Mouse (Mus musculus) cerebellum, adult 2 months (tissue): ENCODE data around the gene Wnk2. TPM values are rescaled to one million over a fixed set of nuclear protein-coding genes. Genes with fewer than 3 reads are reported as not detected.

Source experiments
- DNase-seq, 2 experiments: peaks; one replicate each; pipeline ENCODE4 v3.0.0; 2021
- H3K27ac ChIP-seq: fragments of 200-500 bp; 2 replicates; pipeline ENCODE4 v1.5.1; 2012; ENCODE audit warnings: low read length, control low read depth, inconsistent platforms; ENCODE audit not compliant: insufficient read depth
- H3K27me3 ChIP-seq: fragments of 200-500 bp; 2 replicates; pipeline ENCODE4 v1.6.1; 2012; ENCODE audit warnings: inconsistent platforms, mild to moderate bottlenecking, low read length, moderate library complexity; ENCODE audit not compliant: control insufficient read depth, insufficient read depth
- H3K4me1 ChIP-seq: fragments of 200-500 bp; 2 replicates; pipeline ENCODE4 v1.6.1; 2011; ENCODE audit warnings: low read length; ENCODE audit not compliant: control insufficient read depth, insufficient read depth
- H3K4me3 ChIP-seq: fragments of 200-500 bp; replicated peaks from 2 replicates; pipeline ENCODE3; 2011; ENCODE audit warnings: mild to moderate bottlenecking, low read depth, low read length, control low read depth; ENCODE audit not compliant: insufficient read depth
- CTCF ChIP-seq: fragments of 200-500 bp; IDR thresholded peaks from 2 replicates; pipeline ENCODE4 v1.5.1; 2011; ENCODE audit warnings: low read depth, mild to moderate bottlenecking, control low read depth, low read length, moderate library complexity, borderline replicate concordance; ENCODE audit not compliant: insufficient read depth
- POLR2A ChIP-seq: fragments of 200-500 bp; IDR thresholded peaks from 2 replicates; pipeline ENCODE4 v1.6.1; 2011; ENCODE audit warnings: low read length, control low read depth, borderline replicate concordance; ENCODE audit not compliant: insufficient read depth
- WGBS: fragments of 180-500 bp; shearing (Covaris S2); methylation state at CpG from one replicate; pipeline ENCODE4 v1.1.7; 2018; 5-methylcytosine and 5-hydroxymethylcytosine counted together
- polyA plus RNA-seq: library from polyadenylated mRNA; depleted of rRNA; stranded (reverse); fragments of >200 nt; gene quantifications from 2 replicates; pipeline ENCODE4 v1.2.3, GENCODE M21; 2012

The Wnk2 gene
- polyA plus RNA-seq, 1 experiment = 73.2 TPM

DNA sequence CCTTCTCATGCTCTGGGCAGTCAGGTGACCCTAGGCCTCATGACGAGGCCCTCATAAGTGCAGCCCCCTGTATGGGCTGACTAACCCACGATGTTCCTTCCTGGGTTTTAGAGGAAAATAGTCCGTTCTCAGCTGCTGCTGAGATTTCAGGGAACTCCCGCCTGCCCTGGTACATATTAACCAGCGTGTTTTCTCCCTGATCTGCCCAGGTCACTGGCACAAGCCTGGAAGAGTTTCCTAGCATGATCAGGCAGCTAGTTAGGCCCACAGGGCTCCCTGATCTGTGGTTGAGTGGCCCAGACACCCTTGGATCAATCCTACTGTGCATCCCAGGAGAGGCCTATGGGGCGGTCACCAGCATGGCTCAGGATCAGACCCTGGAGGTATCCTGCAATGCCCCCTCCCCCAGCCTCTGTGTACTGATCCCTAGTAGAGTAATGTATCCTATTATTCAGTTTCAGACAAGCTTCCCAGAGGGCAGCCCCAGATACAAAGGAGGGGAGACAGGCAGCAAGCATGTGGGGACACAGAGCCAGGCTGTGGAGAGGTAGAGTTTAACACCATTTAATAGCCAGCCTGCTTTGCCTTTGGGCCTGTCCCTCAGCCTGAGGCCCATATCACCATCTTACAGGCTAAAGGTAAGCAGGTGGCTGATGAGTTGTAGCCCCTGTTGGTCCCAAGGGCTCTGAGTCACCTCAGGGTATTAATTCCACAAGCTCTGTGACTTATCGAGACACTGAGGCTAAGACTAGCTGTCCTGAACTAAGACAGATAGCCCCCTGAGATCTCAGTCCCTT lies 43.3 kb upstream of the Wnk2 start:
- no peaks in the 10 kb centered on the region for H3K27me3 ChIP-seq
- H3K4me1 ChIP-seq = peaks cover 15% of the 10 kb centered on the region
- DNase-seq = no peak
- no peak for TF ChIP-seq CTCF
- no peak for TF ChIP-seq POLR2A
- H3K4me3 ChIP-seq = no peak overlapping the region
- no peak overlapping the region for H3K27ac ChIP-seq
- WGBS = 89% methylated on average over 7 of the region's 7 CpGs

DNA sequence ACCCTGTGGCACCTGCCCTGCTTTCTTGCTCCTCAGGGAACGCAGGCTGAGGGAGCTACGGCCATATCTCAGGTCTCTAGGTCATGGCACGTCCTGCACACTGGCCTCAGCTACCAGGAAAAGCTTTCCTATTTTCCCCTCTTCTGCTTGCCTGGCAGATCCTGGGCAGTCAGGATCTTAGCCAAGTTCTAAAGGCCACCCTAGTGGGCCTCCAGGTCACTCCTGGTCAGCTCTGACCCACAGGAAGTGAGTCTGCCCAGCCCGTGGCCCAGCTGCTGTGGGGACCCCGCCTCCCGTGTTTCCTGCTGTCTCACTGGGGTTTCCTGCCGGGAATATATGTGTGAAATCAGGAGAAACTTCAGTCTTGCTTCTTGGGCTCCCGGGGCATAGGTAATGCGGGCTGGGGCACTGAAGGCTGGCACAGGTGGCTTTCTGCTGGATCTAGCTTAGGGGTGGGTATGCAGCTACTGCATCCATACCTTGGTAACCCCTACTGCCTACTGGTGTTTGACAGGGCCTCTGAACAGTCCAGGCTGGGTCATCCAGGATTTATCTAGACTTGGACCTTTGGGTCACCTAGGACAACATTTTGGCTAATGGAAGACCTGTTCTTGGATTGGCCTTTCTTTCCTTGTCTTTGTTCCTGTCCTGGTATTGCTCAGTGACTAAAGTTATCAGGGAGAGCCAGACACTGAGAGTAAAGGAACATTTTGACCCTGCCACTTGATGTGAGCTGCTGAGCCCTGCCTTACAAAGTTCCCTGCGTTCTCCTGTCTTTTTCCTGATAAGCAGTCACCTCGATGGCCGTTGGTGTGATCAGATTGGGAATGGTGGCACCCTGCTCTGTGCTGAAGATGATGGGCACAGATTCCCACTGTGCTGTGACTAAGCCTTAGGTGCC lies 42.4 kb upstream of the Wnk2 start:
- H3K27me3 ChIP-seq = no peaks in the 10 kb centered on the region
- no peak for DNase-seq
- WGBS = 64% methylated on average over 12 of the region's 12 CpGs
- peaks cover 15% of the 10 kb centered on the region for H3K4me1 ChIP-seq
- no peak for TF ChIP-seq POLR2A
- no peak for TF ChIP-seq CTCF
- no peak overlapping the region for H3K4me3 ChIP-seq
- H3K27ac ChIP-seq = no peak overlapping the region

DNA sequence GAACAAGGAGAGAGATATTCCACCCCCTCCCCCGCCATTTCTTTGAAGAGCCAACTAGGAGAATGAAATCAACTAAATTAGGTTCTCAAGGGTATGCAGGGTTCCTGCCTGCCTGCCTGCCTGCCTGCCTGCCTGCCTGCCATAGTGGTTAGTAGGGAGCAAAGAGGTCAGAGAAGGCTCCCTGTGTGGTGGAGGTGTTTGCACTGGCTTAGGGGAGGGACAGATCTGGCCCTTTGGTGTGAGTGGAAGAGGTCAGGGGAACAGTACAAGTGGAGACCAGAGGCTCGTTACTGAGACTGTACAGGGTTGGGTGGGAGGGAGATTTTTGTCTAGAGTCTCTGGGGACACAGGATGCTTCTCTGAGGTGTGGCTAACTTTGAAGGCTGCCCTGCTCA lies 41.1 kb upstream of the Wnk2 start:
- H3K27me3 ChIP-seq = no peaks in the 10 kb centered on the region
- no peak overlapping the region for H3K27ac ChIP-seq
- no peak overlapping the region for H3K4me3 ChIP-seq
- H3K4me1 ChIP-seq = peaks cover 15% of the 10 kb centered on the region
- WGBS = 85% methylated on average over 2 of the region's 2 CpGs
- TF ChIP-seq CTCF (no peak), POLR2A (no peak)
- DNase-seq = no peak

DNA sequence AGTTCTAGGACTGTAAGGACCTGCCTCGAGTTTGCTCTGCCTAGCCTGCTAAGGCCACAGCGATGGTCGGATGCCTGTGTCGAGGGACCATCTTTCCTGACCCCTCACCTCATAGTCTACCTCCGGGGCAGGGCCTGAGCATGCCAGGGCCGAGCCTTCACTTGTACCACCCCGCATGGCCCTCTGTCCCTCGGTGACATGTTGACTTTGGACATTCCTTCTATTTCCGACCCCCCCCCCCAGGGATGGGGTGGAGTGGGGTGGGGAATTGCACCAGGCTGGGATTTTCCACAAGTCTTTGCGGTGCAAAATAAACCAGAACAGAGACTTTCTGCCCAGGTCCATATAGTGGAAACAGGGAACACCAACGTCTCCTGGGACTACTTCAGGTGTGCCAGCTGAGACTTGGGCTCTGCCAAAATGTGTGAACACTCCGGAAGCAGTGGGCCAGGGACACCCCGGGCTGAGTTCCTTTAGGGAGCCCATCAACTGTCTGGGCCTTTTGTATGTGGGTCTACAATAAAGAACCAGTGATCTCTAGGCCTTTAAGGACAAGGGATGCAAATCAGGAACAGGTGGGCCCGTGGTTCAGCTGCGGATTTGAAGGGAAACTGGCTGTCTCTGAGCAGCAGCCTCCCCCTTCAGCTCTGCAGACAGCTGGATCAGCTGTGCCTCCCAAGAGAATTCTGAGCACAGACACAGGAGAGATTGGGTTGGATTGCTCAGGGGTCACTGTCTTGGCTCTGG lies 40.6 kb upstream of the Wnk2 start:
- Histone ChIP-seq H3K27me3 (no peaks in the 10 kb centered on the region), H3K4me3 (peak overlapping the region; percentile 78), H3K4me1 (peaks cover 15% of the 10 kb centered on the region; the same call in 1 of the 2 replicates), H3K27ac (no peak overlapping the region)
- no peak for DNase-seq
- WGBS = 33% methylated on average over 15 of the region's 15 CpGs
- TF ChIP-seq POLR2A (no peak), CTCF (no peak)

DNA sequence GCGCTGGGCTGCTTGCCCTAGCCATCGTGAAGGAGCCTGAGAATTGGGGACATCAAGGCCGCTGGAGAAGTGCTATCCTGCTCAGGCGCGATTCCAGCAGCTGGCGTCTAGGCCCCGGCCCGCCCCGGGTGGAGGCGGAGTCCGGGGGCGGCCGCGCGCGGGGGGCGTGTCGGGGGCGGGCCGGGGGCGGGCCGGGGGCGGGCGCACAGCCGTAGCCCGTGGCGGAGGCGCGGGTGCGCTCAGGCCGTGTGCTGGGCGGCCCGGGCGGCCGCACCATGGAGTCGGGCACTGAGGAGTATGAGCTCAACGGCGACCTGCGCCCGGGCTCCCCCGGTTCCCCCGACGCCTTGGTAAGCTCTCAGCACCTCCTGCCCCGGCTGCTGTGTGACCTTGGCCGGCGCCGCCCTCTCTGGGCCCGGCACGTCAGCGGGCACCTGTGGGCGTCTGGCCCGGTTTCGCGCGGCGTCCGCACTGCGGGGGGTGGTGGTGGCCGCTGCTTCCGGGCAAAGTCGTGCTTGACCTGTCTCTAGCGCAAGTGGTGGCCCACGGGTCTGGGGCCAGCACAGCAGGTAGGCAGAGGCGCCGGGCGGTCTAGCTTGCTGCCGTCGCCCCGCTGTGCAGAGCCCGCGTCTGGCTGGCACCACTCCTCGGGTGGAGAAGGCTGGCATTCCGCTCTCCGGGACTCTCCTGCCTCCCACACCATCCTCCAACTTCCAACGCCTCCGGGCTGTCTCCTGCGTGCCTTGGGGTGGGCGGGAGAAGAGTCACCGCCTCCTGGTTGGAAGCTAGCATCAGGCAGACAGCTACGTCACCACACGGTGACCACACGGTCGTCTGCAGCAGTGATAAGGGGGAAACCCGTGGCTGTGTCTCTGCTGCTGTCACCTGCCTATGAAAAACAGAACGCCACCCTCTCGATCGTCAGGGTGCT lies 39.7 kb upstream of the Wnk2 start, which contains the start of gene Ninj1:
Gene Ninj1, plus strand, starts transcription at position 198 of the 931 bp plus-strand sequence.
- Histone ChIP-seq H3K27me3 (no peaks in the 10 kb centered on the region), H3K27ac (peak within 1 kb of the TSS; percentile 47), H3K4me3 (peak within 1 kb of the TSS; percentile 78), H3K4me1 (peaks cover 15% of the 10 kb centered on the region; the same call in 1 of the 2 replicates)
- TF ChIP-seq CTCF = no peak
- peak; percentile 46; the same call in 1 of the 2 replicates for TF ChIP-seq POLR2A
- peak; percentile 80 to 81 for DNase-seq
- WGBS = 2% methylated on average over 86 of the region's 87 CpGs

DNA sequence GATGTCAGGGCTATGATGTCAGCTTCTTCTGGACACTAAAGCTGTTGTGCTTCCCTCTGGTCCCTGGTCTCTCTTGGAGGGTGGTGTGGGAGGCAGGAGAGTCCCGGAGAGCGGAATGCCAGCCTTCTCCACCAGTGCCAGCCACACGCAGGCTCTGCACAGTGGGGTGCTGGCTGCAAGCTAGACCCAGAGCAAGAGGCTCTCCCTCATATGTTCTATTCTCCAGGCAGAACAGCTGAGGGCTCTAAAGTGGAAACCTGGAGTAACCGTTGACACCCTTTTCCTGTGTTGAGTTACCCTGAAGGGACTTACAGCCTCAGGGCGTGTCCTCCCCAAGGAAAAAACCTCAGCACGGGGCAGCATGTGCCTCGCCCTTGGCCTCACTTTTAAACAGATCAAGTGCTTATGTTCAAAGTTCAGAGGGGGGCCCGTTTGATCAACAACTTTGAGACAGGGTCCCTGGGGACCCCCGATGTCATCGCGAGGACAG lies 39.0 kb upstream of the Wnk2 start:
- WGBS = 25% methylated on average over 11 of the region's 11 CpGs
- no peak for TF ChIP-seq POLR2A
- TF ChIP-seq CTCF = no peak
- DNase-seq = peak in 1 of 2 experiments; percentile 46
- H3K27ac ChIP-seq = peak overlapping the region; percentile 47; the same call in 1 of the 2 replicates
- H3K27me3 ChIP-seq = no peaks in the 10 kb centered on the region
- peak overlapping the region; percentile 59 for H3K4me3 ChIP-seq
- H3K4me1 ChIP-seq = peaks cover 16% of the 10 kb centered on the region; the same call in 1 of the 2 replicates
